Mouse (Mus musculus) midbrain, embryonic 16.5 days (tissue): ENCODE data around the gene Fblim1. TPM values are rescaled to one million over a fixed set of nuclear protein-coding genes. Genes with fewer than 3 reads are reported as not detected.
"Not testable (repeated sequence)": the region's sequence is repeated elsewhere in the genome, so short reads cannot be mapped to it uniquely, and the experiment has no call there.

Experiments
- ATAC-seq: fragments of 200-750 bp; cut with Nextera tagmentation; 2 replicates; pipeline ENCODE4 v1.8.0; 2017; ENCODE audit warnings: moderate TSS enrichment
- H3K27ac ChIP-seq: fragments of 300-500 bp; sonication (generic); 2 replicates; pipeline ENCODE4 v1.5.1; 2014; ENCODE audit warnings: mild to moderate bottlenecking, low read length, mixed read lengths
- H3K27me3 ChIP-seq: fragments of 300-500 bp; sonication (generic); 2 replicates; pipeline ENCODE4 v1.6.1; 2014; ENCODE audit warnings: low read depth, low read length, mixed read lengths; ENCODE audit not compliant: control insufficient read depth, insufficient read depth
- H3K36me3 ChIP-seq: fragments of 300-500 bp; sonication (generic); 2 replicates; pipeline ENCODE4 v1.6.1; 2014; ENCODE audit warnings: mild to moderate bottlenecking, low read length, moderate library complexity, mixed read lengths; ENCODE audit not compliant: control insufficient read depth, insufficient read depth
- H3K4me1 ChIP-seq: fragments of 300-500 bp; sonication (generic); 2 replicates; pipeline ENCODE4 v1.6.1; 2014; ENCODE audit warnings: mild to moderate bottlenecking, low read length, mixed read lengths; ENCODE audit not compliant: control insufficient read depth, insufficient read depth
- H3K4me2 ChIP-seq: fragments of 300-500 bp; sonication (generic); 2 replicates; pipeline ENCODE4 v1.6.1; 2014; ENCODE audit warnings: mild to moderate bottlenecking, low read length, mixed read lengths
- H3K4me3 ChIP-seq: fragments of 300-500 bp; sonication (generic); 2 replicates; pipeline ENCODE4 v1.5.1; 2014; ENCODE audit warnings: low read depth, mild to moderate bottlenecking, low read length, moderate library complexity, mixed read lengths
- H3K9ac ChIP-seq: fragments of 300-500 bp; sonication (generic); 2 replicates; pipeline ENCODE4 v1.6.1; 2014; ENCODE audit warnings: low read depth, low read length, mixed read lengths
- H3K9me3 ChIP-seq: fragments of 300-500 bp; sonication (generic); replicated peaks from 2 replicates; pipeline ENCODE4 v1.6.1; 2014; ENCODE audit warnings: mild to moderate bottlenecking, low read length, mixed read lengths; ENCODE audit not compliant: control insufficient read depth, poor library complexity, severe bottlenecking
- WGBS: fragments of 180-500 bp; shearing (Covaris S2); extraction: QIAGEN DNeasy Blood & Tissue Kit; methylation state at CpG from one replicate; pipeline ENCODE4 v1.1.7; 2014; 5-methylcytosine and 5-hydroxymethylcytosine counted together
- polyA plus RNA-seq: library from polyadenylated mRNA; unstranded; fragments of >200 nt; fragmentation: Nextera tagmentation; extraction: Ambion mirVana; gene quantifications from 2 replicates; pipeline ENCODE4 v1.2.1, GENCODE M21; 2015

Fblim1 gene
- polyA plus RNA-seq, 1 experiment from 2014 or later, result 35.6 TPM

DNA sequence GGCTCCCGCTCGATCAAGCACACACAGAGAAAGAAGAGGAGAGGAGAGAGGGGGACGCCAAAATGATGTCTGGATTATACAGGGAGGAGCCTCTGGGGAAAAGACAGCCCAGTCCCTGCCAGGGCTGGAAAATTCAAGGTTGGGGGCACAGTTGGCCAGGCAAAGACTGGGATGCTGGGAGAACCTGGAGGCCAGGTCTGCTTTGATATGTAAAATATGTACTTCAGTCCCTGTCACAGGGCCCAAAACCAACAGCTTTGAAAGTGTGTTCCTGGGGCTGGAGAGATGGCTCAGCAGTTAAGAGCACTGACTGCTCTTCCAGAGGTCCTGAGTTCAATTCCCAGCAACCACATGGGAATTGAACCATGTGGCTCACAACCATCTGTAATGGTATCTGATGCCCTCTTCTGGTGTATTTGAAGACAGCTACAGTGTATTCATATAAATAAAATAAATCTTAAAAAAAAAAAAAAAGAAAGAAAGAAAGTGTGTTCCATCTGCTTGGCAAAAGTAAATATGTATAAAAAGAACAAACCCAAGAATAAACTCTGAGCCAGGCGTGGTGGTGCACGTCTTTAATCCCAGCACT is 44.5 kb downstream of the Fblim1 start:
- not testable (repeated sequence) for H3K36me3 ChIP-seq, H3K4me3 ChIP-seq, H3K9me3 ChIP-seq, H3K4me2 ChIP-seq, ATAC-seq, H3K27ac ChIP-seq, H3K27me3 ChIP-seq, H3K9ac ChIP-seq
- WGBS, result 72% methylated on average over 5 of the region's 5 CpGs
- peaks cover 12% of the 10 kb centered on the region for H3K4me1 ChIP-seq

DNA sequence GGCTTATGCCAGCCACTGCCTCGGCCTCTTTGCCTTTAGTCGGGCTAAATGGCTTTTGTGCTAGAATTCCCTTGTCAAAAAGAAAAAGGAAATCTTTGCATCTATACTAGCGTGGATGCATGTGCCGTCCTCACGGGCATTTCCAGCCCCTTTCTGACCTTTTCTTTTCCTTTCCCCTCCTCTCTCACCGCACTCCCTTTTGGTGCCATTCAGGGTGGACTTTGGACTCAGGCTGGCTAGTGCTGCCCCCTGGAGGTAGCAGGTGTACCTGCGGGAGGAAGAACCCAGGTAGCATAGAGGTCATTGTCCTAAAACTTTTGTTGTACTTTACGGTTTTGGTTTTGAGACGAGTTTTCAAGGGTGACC is 46.0 kb downstream of the Fblim1 start:
- ATAC-seq, result peak; percentile 62
- peak overlapping the region; percentile 70 for H3K4me2 ChIP-seq
- 1% methylated on average over 9 of the region's 9 CpGs for WGBS

DNA sequence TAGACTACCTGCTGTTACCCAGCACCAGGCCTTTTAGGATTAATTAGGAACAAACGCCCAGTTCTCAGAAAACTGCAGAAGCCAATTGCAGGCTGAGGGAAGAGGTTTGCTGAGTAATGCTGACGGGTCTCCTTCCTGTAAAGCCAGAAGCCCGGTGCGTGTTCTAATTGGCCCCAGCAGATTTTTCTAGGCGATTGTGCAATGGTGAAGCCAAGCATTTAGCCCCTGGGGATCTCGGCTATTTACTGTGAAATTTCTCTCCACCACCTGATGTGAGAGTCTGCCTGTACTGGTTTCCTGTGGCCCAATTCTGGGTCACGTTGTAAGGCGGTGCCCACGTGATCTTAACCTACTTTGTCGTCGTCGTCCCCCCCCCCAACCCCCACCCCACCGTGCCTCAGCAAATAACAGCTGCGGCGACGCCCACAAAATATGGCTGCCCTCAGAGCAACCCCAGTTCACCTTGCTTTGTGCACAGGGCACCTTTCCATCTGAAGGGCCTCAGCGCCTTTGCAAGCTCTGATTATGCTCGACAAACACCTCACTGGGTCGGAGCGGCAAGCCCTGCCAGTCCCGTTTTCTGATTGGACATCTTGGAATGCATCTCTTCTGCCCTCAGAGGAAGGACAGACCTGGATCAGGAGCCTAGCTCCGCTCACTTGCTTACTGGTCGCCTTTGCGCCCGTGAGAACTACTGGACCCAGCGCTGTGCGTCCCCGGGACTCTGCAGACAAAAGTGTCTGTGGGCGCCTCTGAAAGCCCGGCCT is 46.6 kb downstream of the Fblim1 start:
- no peaks in the 10 kb centered on the region for H3K36me3 ChIP-seq
- H3K27ac ChIP-seq, result peak overlapping the region; percentile 94
- H3K9me3 ChIP-seq, result no peaks in the 10 kb centered on the region
- no peaks in the 10 kb centered on the region for H3K27me3 ChIP-seq
- peak; percentile 78 for ATAC-seq
- peak overlapping the region; percentile 70 for H3K4me2 ChIP-seq
- H3K4me1 ChIP-seq, result peaks cover 12% of the 10 kb centered on the region
- peak overlapping the region; percentile 60 for H3K9ac ChIP-seq
- under 1% methylated on average over 30 of the region's 30 CpGs for WGBS
- H3K4me3 ChIP-seq, result peak overlapping the region; percentile 43

More for the DNA sequence above, 46.0 kb downstream of the Fblim1 start:
- peak overlapping the region; percentile 94 for H3K27ac ChIP-seq
- H3K9ac ChIP-seq, result peak overlapping the region; percentile 60
- no peaks in the 10 kb centered on the region for H3K27me3 ChIP-seq
- H3K9me3 ChIP-seq, result no peaks in the 10 kb centered on the region
- peaks cover 12% of the 10 kb centered on the region for H3K4me1 ChIP-seq
- H3K36me3 ChIP-seq, result no peaks in the 10 kb centered on the region
- H3K4me3 ChIP-seq, result peak overlapping the region; percentile 43

DNA sequence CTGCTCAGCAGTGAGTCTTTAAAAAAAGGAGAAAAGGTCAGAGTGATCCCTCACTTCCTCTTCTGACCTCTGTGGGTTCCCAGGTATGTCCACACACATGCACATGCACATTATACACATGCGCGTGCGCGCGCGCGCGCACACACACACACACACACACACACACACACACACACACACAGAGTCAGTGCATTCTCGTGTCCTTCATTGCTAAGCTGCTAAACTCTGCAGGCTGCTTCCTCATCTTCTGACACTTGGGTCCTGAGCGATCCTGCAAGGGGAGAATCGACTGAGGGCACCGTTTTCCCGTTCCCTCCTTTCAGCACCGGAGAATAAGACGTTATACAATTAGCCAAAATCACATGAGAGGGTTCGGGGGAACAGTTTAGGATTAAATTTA is 47.2 kb downstream of the Fblim1 start:
- H3K9me3 ChIP-seq, result no peaks in the 10 kb centered on the region
- peak overlapping the region; percentile 94 for H3K27ac ChIP-seq
- H3K4me3 ChIP-seq, result peak overlapping the region; percentile 43
- no peaks in the 10 kb centered on the region for H3K36me3 ChIP-seq
- 19% methylated on average over 16 of the region's 16 CpGs for WGBS
- peak overlapping the region; percentile 70 for H3K4me2 ChIP-seq
- peaks cover 12% of the 10 kb centered on the region for H3K4me1 ChIP-seq
- peak; percentile 19 for ATAC-seq
- H3K27me3 ChIP-seq, result no peaks in the 10 kb centered on the region
- peak overlapping the region; percentile 60 for H3K9ac ChIP-seq

DNA sequence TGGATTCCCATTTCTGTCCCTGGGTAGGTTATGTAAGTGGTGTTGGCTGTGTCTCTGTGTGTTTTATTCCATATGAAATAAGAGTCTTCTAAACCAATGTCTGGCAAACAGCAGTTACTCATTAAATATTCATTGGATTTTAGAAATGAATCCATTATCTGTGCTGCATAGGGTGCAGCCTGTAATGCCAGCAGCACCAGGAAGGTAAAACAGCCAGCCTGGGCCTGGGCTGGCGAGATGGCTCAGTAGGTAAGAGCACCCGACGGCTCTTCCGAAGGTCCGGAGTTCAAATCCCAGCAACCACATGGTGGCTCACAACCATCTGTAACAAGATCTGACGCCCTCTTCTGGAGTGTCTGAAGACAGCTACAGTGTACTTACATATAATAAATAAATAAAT is 49.7 kb downstream of the Fblim1 start:
- H3K4me2 ChIP-seq, H3K4me3 ChIP-seq, H3K27ac ChIP-seq, H3K9ac ChIP-seq, H3K27me3 ChIP-seq, H3K9me3 ChIP-seq, H3K36me3 ChIP-seq, ATAC-seq: not testable (repeated sequence)
- H3K4me1 ChIP-seq, result peaks cover 12% of the 10 kb centered on the region
- WGBS, result 64% methylated on average over 6 of the region's 6 CpGs

DNA sequence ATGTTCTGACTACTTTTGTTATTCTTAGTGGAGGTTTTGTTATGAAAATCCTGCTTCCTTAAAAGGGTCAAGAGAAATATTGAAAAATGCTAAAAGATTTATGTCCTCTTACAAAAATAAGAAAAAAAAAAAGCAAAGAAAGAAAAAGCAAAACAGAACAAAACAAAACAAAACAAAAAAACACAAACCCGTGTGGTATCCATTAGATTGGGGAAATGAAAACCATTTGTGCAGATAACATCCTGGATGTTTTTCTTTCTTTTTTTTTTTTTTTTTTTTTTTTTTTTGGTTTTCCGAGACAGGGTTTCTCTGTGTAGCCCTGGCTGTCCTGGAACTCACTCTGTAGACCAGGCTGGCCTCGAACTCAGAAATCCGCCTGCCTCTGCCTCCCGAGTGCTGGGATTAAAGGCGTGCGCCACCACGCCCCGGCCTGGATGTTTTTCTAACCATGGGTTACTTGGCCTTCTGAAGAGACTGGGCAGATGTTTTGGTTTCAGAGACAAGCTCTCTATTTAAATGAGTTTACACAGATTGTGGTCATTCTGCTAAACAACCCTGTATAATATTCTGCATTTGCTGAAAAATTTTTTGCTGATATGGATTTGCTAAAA is 51.5 kb downstream of the Fblim1 start:
- 95% methylated on average over 8 of the region's 9 CpGs for WGBS
- peaks cover 12% of the 10 kb centered on the region for H3K4me1 ChIP-seq

DNA sequence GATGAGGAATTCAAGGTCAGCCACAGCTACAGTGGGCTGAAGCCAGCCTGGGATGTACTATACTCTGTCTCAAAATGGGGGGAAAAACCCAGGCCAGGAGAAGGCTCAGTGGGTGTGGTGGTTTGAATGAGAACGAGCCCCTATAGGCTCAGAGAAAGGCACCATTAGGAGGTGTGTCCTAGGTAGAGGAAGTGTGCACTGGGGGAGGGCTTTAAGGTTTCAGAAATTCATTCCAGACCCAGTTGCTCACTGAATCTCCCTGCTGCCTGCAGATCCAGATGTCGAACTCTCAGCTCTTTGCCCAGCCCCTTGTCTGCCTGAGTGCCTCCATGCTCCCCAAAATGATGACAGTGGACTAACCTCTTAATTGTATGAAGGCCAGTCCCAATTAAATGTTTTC is 53.4 kb downstream of the Fblim1 start:
- Histone ChIP-seq H3K27ac (no peak overlapping the region), H3K4me1 (peaks cover 11% of the 10 kb centered on the region), H3K4me2 (no peak overlapping the region), H3K9ac (no peak overlapping the region), H3K36me3 (no peaks in the 10 kb centered on the region), H3K27me3 (no peaks in the 10 kb centered on the region), H3K4me3 (no peak overlapping the region), H3K9me3 (no peaks in the 10 kb centered on the region)
- no peak for ATAC-seq
- WGBS, result 59% methylated on average over 2 of the region's 2 CpGs

More for the DNA sequence above, 51.5 kb downstream of the Fblim1 start:
- not testable (repeated sequence) for H3K27me3 ChIP-seq, ATAC-seq, H3K36me3 ChIP-seq, H3K4me2 ChIP-seq, H3K9me3 ChIP-seq, H3K4me3 ChIP-seq, H3K9ac ChIP-seq, H3K27ac ChIP-seq

DNA sequence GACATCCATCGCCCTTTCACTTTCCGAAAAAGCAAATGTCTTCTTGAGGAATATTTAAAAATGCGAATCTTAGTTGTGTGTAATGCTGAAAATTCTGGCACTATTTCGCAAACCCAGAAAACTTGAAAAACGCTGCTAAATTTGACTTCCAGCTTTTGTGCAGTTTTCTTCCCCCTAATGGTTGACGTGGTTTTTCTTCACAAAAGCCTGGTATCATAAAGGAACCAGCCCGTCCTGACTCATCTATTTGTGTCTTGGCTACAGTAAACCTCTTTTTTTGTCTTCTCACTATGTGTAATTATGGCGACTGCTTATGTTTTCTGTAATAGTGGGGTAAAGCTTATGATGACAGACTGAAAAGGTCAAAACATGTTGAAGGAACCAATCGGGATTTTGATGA is 58.6 kb downstream of the Fblim1 start:
- Histone ChIP-seq H3K4me2 (peak overlapping the region; percentile 76), H3K4me1 (peaks cover 17% of the 10 kb centered on the region), H3K9ac (peak overlapping the region; percentile 97), H3K27me3 (no peaks in the 10 kb centered on the region), H3K9me3 (no peaks in the 10 kb centered on the region), H3K4me3 (peak overlapping the region; percentile 73), H3K27ac (peak overlapping the region; percentile 100), H3K36me3 (no peaks in the 10 kb centered on the region)
- no peak for ATAC-seq
- 17% methylated on average over 9 of the region's 9 CpGs for WGBS
